Mouse (Mus musculus) heart, adult 2 months (tissue): ENCODE measurements at regions not wholly inside any gene's neighbourhood (a gene's known extent, or its start where the extent isn't known, plus 50 kb on each side); places are given as distances from the start of the nearest gene placed in this dataset.

Source experiments
- DNase-seq, 2 experiments: peaks; one replicate each; pipeline ENCODE4 v3.0.0; 2021
- H3K27ac ChIP-seq: fragments of 200-600 bp; 2 replicates; pipeline ENCODE4 v1.8.1; 2022
- H3K27me3 ChIP-seq: fragments of 200-500 bp; 2 replicates; pipeline ENCODE4 v1.6.1; 2012; ENCODE audit warnings: mild to moderate bottlenecking, low read length, inconsistent platforms, mixed read lengths; ENCODE audit not compliant: control insufficient read depth, insufficient read depth
- H3K36me3 ChIP-seq: fragments of 200-500 bp; 2 replicates; pipeline ENCODE4 v1.6.1; 2012; ENCODE audit warnings: low read length, inconsistent platforms; ENCODE audit not compliant: control insufficient read depth, insufficient read depth
- H3K4me1 ChIP-seq: fragments of 200-500 bp; 2 replicates; pipeline ENCODE4 v1.6.1; 2011; ENCODE audit warnings: low read length; ENCODE audit not compliant: control insufficient read depth, insufficient read depth
- H3K4me3 ChIP-seq: fragments of 200-600 bp; 2 replicates; pipeline ENCODE4 v1.8.1; 2022
- H3K79me2 ChIP-seq: fragments of 200-500 bp; replicated peaks from 2 replicates; pipeline ENCODE4 v1.6.1; 2012; ENCODE audit warnings: mild to moderate bottlenecking, inconsistent platforms, low read length, moderate library complexity, mixed read lengths; ENCODE audit not compliant: control insufficient read depth, insufficient read depth
- H3K9ac ChIP-seq: fragments of 200-500 bp; 2 replicates; pipeline ENCODE4 v1.6.1; 2012; ENCODE audit warnings: low read depth, mild to moderate bottlenecking, control low read depth, inconsistent platforms, low read length, mixed read lengths
- CTCF ChIP-seq: fragments of 200-600 bp; IDR thresholded peaks from 2 replicates; pipeline ENCODE4 v1.8.1; 2022; ENCODE audit warnings: antibody characterized with exemption, mild to moderate bottlenecking, moderate library complexity
- EP300 ChIP-seq: fragments of 200-500 bp; IDR thresholded peaks from 2 replicates; pipeline ENCODE4 v1.6.1; 2011; ENCODE audit warnings: low read depth, low read length, control low read depth; ENCODE audit not compliant: insufficient read depth
- POLR2A ChIP-seq: fragments of 200-500 bp; IDR thresholded peaks from 2 replicates; pipeline ENCODE4 v1.6.1; 2011; ENCODE audit warnings: mild to moderate bottlenecking, low read depth, low read length, control low read depth; ENCODE audit not compliant: insufficient read depth
- WGBS: fragments of 180-500 bp; shearing (Covaris S2); methylation state at CpG from one replicate; pipeline ENCODE4 v1.1.7; 2018; 5-methylcytosine and 5-hydroxymethylcytosine counted together
- intact Hi-C: fragments of 180-260 bp; cut with DNase I; formaldehyde crosslinking; loops from one replicate; pipeline ENCODE4 v1.15.1; 2025

DNA sequence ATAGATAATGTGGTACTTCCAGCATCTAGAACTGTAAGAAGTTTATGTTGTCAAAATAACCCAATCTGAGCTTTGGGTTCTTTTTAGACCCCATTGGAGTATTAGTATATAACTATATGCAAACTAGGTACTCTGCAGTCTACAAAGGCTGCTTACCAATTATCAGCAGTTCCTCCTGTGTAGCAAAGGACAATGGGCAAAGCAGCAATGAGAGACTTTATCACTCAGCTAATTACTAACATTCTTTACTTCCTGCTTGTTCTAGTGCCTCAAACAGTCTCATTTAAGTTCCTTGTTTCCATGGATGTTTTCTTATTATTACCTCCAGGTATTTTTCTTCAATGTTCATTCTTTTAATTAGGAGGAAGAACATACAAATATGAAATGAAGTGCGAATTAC, 312.5 kb upstream of the Klf6 start:
- H3K27me3 ChIP-seq: no peaks in the 10 kb centered on the region
- no peak overlapping the region for H3K9ac ChIP-seq
- DNase-seq: no peak
- H3K4me1 ChIP-seq: no peaks in the 10 kb centered on the region
- WGBS: 98% methylated on average over 1 of the region's 1 CpGs
- peaks cover 3% of the 10 kb centered on the region; the same call in 1 of the 2 replicates for H3K36me3 ChIP-seq
- H3K4me3 ChIP-seq: no peak overlapping the region
- intact Hi-C loops: no loop called here
- H3K79me2 ChIP-seq: no peaks in the 10 kb centered on the region
- TF ChIP-seq EP300 (no peak), POLR2A (no peak)
- H3K27ac ChIP-seq: no peak overlapping the region

DNA sequence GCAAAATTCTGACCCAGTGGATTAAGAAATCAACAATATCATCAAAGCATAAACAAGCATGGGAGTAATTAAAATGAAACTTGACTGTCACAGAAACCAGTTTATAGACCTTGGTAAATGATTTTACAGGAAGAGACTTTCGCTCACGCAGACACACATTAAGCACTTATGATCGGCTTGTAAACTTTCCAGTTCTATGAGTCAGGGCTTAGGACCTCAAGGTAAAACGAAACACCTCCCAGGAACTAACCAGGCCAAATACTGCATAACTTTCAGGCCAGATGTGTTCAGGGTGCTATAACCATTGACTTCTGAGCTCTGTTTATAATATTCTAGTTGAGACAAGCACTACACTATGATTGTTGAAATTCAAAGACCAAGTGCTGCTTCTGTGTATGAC, 312.1 kb upstream of the Klf6 start:
- Histone ChIP-seq H3K4me1 (no peaks in the 10 kb centered on the region), H3K27ac (no peak overlapping the region), H3K79me2 (no peaks in the 10 kb centered on the region), H3K27me3 (no peaks in the 10 kb centered on the region), H3K9ac (no peak overlapping the region), H3K36me3 (peaks cover 3% of the 10 kb centered on the region; the same call in 1 of the 2 replicates), H3K4me3 (no peak overlapping the region)
- intact Hi-C loops: no loop called here
- WGBS: 94% methylated on average over 4 of the region's 4 CpGs
- DNase-seq: no peak
- TF ChIP-seq CTCF: no peak

DNA sequence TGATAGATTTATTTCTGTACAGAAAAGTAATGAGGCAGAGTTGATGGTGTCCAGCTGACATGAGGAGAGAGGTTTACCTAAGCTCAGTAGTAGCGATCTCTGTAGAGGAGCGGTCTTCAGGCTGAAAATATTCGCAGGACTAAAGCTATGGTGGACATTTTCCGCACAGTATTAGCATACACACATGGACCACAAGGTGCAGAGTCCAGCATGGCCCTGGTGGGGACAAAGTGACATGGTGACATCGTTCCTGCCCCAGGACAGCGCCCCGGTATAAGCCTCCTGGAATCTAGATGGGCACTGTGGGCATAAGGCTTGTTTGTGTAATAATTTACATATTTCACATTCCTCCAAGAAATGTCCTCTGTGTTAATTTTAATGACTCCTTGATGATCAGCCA, 311.5 kb upstream of the Klf6 start:
- Histone ChIP-seq H3K27ac (no peak overlapping the region), H3K79me2 (no peaks in the 10 kb centered on the region), H3K27me3 (no peaks in the 10 kb centered on the region), H3K9ac (no peak overlapping the region), H3K4me1 (no peaks in the 10 kb centered on the region), H3K36me3 (peaks cover 3% of the 10 kb centered on the region; the same call in 1 of the 2 replicates), H3K4me3 (no peak overlapping the region)
- 97% methylated on average over 7 of the region's 7 CpGs for WGBS
- no peak for DNase-seq
- intact Hi-C loops: no loop called here
- TF ChIP-seq EP300: no peak
- no peak for TF ChIP-seq CTCF
- no peak for TF ChIP-seq POLR2A

DNA sequence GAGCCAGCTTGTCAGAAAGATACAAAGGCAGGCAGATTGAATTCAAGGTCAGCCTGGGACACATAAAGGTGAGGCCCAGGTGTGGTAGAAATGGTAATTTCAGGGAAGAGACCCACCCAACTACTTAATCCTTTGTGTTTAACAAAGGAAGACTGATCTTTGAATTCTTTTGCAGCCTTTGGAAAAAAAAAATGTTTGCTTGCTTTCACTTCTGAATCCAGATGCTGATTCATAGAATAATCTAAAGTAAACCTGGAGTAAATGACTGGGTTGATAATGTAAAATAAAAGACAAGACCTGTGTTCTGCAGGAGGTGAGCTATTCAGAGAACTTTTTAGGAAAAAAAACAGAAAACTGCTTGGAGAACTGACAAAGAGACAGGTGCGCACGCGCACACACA, 310.9 kb upstream of the Klf6 start:
- 92% methylated on average over 3 of the region's 3 CpGs for WGBS
- no peaks in the 10 kb centered on the region for H3K79me2 ChIP-seq
- H3K27me3 ChIP-seq: no peaks in the 10 kb centered on the region
- DNase-seq: no peak
- TF ChIP-seq POLR2A: no peak
- no peak for TF ChIP-seq EP300
- TF ChIP-seq CTCF: no peak
- no peak overlapping the region for H3K4me3 ChIP-seq
- no peak overlapping the region for H3K9ac ChIP-seq
- no peak overlapping the region for H3K27ac ChIP-seq
- intact Hi-C loops: no loop called here
- peaks cover 3% of the 10 kb centered on the region; the same call in 1 of the 2 replicates for H3K36me3 ChIP-seq
- no peaks in the 10 kb centered on the region for H3K4me1 ChIP-seq

DNA sequence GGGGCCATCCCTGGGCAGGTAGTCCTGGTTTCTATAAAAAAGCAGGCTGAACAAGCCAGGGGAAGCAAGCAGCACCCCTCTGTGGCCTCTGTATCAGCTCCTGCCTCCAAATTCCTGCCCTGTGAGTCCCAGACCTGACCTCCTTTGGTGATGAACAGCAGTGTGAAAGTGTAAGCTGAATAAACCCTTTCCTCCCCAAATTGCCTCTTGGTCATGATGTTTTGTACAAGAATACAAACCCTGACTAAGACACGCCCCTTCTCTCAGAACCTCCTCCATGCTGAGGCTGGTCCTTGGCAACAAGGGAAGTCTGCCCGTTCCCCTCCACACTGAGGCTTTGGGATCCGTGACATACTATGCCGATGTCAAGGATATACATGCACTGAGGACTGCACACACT, 310.2 kb upstream of the Klf6 start:
- TF ChIP-seq EP300 (no peak), POLR2A (no peak), CTCF (no peak)
- WGBS: 96% methylated on average over 4 of the region's 4 CpGs
- intact Hi-C loops: no loop called here

DNA sequence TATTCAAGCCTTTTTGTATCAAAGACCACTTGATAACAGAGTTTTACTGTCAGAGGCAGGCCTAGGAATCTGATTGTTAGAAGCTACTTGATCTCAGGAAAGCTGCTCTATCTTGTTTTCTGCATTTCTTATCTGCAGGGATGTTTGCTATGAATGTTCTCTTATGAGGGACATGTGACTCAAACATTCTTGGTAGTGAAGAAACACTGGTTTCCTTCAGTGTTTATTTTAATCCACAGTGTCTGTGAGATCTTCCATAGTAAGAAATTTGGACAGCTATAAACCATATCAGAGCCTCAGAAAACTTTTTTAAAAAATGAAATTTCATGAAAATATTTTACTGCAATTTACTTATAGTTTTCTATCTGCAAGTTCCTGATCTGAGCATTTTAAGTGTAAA, 307.8 kb upstream of the Klf6 start:
- no peak for DNase-seq
- Histone ChIP-seq H3K4me3 (no peak overlapping the region), H3K27me3 (no peaks in the 10 kb centered on the region), H3K36me3 (no peaks in the 10 kb centered on the region), H3K79me2 (no peaks in the 10 kb centered on the region), H3K4me1 (no peaks in the 10 kb centered on the region), H3K27ac (no peak overlapping the region), H3K9ac (no peak overlapping the region)
- no peak for TF ChIP-seq CTCF
- TF ChIP-seq POLR2A: no peak
- no peak for TF ChIP-seq EP300
- intact Hi-C loops: no loop called here

More for the DNA sequence above, 310.2 kb upstream of the Klf6 start:
- no peaks in the 10 kb centered on the region for H3K27me3 ChIP-seq
- no peak overlapping the region for H3K4me3 ChIP-seq
- H3K79me2 ChIP-seq: no peaks in the 10 kb centered on the region
- no peak overlapping the region for H3K27ac ChIP-seq
- peaks cover 3% of the 10 kb centered on the region; the same call in 1 of the 2 replicates for H3K36me3 ChIP-seq
- no peak for DNase-seq
- H3K4me1 ChIP-seq: no peaks in the 10 kb centered on the region
- no peak overlapping the region for H3K9ac ChIP-seq

DNA sequence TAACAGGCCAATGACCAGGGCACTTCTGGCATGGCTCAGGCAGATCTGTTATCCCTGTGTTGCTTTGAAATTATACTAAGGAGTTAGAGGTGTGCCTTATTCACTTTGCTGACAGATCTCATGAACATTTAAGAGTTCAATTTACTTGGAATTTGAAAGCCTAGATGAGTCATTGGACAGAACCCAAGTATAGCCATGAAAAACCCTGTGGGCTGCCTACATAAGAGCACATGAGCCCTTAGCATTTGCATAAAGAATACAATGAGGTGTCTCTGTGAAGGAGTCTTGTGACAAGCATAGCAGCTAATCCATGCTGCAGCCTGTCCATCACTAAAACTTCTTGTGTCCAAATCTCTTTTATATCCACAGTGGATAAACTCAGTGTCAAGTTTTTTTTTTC, 303.2 kb upstream of the Klf6 start:
- Histone ChIP-seq H3K4me3 (no peak overlapping the region), H3K27me3 (no peaks in the 10 kb centered on the region), H3K79me2 (no peaks in the 10 kb centered on the region), H3K4me1 (no peaks in the 10 kb centered on the region), H3K9ac (no peak overlapping the region), H3K36me3 (no peaks in the 10 kb centered on the region), H3K27ac (no peak overlapping the region)
- intact Hi-C loops: no loop called here
- TF ChIP-seq EP300 (no peak), CTCF (no peak), POLR2A (no peak)
- no peak for DNase-seq
